Mouse (Mus musculus) lung, postnatal 25 days (tissue): ENCODE data around the gene Tmem108.

Source experiments
- DNase-seq: peaks from one replicate; pipeline ENCODE4 v3.0.0; 2022; ENCODE audit warnings: low spot score

Gene Tmem108

GRCm38 (mm10) chr9:103546695-103547645 is 214.7 kb downstream of the Tmem108 start:
- DNase-seq, result no peak

- DNase-seq, result no peak
Observed at GRCm38 (mm10) chr9:103545729-103546128, 215.9 kb downstream of the Tmem108 start.

GRCm38 (mm10) chr9:103545271-103545670 is 216.4 kb downstream of the Tmem108 start:
- DNase-seq, result no peak

GRCm38 (mm10) chr9:103544599-103544998 is 217.0 kb downstream of the Tmem108 start:
- DNase-seq, result no peak

DNA sequence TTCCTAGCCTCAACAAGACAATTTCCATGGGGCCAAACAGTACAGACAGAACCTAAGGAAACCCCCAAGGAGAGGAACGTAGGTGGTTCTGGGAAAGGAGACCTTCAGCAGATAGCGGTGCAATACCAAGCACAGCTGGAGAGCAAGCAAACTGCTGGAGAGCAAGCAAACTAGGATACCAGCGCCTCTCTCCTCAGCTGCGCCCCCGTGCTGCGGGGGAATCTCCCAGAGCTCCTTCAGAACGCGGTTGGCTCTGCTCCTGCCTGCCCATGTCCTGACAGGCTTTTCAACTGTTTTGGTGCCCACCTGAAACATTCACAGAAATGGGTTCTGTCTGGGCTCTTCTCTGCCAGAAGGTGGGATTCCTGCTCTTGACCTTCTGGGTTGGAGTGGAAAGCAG is 221.1 kb downstream of the Tmem108 start:
- no peak for DNase-seq

DNA sequence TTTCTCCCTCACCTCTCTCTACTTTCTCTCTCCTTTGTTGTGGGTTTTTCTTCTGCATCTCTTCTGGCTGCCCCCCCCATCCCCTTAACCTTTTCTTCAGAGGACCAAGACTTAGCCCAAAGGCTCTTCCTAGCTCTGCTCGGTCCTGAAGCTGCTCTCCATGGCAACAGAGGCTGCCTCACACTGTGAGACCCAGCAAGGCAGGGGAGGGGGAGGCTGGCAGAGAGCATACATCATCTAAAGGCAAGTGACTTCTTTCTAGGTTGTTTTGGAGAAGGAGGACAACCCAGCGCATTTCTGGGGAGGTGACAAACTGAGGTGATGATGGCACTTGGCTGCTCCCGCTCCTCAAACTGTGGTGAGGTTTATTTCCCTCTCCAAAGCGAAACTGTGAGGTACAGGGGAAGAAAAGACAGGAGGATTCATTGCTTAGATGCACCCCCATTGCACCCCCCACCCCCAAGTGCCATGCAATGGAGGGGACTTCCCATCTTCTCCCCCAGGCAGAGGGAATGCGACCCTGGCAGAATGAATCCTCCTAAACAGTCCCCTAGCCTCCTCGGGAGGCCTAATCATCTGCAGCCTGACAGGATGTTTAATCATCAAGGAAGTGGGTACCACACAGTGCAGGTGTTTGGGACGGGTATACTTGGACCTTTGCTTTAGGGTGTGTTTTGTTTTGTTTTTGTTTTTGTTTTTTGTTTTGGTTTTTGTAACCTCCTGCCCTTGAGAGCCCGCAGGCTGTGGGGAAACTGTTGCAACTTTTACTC is 223.4 kb downstream of the Tmem108 start:
- no peak for DNase-seq

DNA sequence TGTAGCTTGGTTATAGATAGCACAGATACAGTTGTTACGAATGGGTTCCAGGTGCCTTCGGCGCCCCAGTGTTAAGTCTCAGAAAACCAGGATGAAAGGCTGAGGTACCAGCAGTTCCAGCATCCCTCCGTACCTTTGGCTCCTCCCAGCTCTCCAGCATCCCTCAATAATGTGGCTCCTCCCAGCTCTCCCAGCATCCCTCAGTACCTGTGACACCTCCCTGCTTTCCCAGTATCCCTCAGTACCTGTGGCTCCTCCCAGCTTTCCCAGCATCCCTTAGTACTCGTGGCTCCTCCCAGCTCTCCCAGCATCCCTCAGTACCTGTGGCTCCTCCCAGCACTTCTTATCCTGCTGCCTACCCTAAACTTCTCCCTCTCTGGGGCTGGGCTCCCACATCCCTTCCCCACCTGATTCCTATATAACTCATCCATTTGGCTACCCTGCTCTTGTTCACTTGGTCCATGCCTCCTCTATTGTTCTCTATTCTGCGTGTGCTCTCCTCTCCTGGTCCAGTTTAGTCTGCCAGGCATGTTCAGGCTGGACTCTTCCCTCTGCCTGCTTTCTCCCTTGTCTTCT is 225.5 kb downstream of the Tmem108 start:
- no peak for DNase-seq

GRCm38 (mm10) chr9:103525041-103525537 is 236.5 kb downstream of the Tmem108 start:
- DNase-seq, result no peak

DNA sequence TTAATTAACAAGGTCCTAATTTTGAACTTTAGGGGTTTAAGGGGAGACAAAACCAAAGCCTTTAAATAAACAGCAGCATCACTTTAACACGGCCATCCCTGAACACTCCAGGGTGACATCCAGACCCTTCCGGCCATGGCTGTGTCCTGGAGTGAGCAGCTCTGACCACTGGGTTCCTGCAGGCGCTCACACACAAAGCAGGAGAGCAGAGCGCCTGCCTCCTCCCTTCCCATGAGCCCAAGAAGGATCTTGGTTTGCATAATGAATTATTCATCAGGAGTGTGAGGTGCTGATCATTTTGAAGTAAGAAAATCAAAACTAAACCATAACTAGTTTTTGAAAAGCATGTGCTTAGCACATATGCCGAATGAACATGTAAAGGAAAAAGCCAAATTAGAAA is 237.0 kb downstream of the Tmem108 start:
- no peak for DNase-seq

- no peak for DNase-seq
Observed at GRCm38 (mm10) chr9:103523742-103524403, 237.8 kb downstream of the Tmem108 start.

DNA sequence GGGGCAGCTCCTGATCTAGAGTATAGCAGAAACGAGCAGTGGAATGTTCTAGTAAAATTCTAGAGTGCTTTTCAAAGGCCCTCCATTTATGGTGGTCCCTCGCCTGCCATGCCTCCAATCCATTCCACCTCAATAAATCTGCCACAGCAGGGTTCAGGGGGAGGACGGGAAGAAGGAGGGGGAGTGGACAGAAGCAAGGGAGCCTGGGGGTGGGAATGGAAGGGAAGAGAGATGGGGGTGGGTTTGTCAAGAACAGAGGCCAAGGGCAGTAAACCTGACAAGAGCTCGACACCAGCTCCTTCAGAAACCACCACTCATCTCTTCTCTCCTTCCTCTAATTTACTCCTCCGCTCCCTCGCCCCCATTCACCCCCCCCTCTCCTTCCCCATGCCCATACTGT is 238.6 kb downstream of the Tmem108 start:
- DNase-seq, result no peak

DNA sequence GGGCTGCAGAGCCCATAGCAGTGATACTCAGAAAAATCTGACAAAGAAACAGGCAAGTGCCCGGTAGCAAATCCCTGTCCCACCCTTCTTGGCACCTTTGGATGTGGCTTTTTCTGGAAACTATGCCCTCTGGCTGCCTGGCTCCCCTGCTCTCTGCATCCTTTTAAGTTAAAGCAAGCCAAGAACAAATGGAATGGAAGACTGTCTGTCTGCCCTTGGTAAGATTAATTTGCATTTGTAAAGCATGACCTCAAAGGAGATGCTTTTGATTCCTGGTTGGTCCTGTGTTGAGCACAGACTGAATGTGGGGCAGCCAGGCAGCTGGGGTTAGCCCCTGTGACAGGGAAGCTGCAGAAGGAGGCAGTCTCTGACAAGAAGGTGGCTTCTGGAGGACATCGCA is 247.8 kb downstream of the Tmem108 start:
- no peak for DNase-seq

DNA sequence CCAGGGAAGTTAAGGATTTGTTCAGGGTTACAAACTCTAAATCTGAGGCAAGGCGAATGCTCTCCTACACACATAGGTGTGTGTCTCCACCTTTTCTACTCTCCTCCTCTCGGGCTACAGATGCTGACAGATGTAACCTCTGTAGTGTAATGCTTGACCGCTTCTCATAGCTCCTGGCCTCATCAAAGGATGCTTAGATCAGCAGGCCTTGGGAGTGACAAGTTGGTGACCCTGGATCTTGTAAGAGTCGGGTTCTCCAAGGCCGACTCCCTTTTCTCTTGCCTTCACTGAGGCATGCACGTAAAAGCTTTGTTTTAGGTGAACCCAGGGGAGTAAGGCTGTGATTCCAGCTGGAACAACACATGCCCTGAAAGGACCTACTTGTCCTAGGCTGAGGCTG is 249.4 kb downstream of the Tmem108 start:
- DNase-seq, result no peak

DNA sequence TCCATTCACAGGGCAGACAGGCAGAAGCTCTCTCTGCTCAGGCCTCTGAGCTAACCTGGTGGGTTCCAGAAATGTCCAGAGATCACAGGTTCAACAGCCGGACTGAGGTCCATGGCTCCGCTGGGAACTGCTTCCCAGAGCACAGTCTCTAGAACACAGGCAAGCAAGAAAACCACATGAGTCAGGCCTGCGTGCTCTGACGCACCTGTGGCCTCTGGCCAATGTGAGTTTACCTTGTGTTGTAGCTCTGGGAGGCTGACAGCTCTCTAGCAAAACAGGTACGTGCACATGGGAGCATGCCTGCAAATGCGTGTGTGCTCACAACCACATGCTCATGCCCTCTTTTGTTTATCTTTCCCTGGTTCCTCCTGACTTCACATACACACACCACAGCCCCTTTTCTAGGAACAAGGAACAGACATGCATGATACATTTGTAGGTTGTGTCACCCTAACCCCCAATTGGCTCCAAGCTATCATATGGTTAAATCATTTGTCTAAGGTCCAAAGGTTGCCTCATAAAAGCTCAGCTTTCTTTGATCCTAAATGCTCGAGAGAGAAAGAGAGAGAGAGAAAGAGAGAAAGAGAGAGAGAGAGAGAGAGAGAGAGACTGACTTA is 254.6 kb downstream of the Tmem108 start:
- DNase-seq, result no peak

- DNase-seq, result no peak
Observed at GRCm38 (mm10) chr9:103505067-103505466, 256.6 kb downstream of the Tmem108 start.

DNA sequence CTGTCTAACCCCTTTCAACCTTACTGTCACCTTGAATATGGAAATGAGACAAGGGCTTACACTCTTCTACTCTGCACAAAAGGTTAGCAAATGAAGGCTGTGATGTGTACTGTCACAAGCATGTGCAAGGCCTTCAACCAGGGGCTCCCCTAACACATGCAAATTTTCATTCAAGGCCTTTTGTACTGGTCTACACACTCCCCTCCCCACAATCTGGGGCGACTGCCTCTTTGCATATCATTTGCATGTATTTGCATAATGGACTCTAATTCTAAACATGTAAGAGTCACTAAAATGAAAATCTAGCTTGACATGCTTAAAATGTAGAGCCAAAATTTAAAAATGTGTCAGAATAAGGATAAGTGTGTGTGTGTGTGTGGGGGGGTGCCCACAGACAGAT is 257.0 kb downstream of the Tmem108 start:
- DNase-seq, result no peak

DNA sequence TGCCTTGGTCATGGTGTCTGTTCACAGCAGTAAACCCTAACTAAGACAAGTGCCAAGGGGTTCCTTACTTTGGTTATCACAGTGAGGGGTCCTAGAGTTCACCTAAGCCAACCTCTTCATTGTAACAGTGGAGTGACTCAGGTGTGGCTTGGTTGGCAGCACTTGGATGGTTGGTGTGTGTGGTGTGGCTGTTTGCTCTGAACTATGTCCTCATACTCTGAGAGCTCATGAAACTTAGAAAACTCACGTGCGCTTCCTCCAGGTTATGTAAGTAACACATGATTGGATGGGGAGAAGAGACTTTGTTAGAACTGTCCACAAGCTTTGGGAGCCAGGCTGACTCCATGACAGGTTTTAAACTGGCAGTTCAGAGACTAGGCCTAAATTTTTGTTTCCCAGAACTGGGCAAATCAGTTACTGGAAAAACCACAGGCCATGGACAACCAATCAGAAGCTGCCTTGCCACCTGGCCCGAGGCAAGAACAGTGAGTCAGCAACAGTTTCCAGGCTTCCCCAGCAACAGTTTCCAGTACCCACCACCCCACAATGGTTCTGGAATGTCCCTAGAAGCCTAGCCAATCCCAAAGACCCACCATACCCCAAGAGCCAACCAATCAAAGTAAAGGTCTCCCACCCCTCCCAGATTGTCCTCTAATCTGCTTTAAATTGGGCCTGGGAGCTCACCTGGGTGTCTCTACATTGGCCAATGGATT is 257.9 kb downstream of the Tmem108 start:
- DNase-seq, result no peak

GRCm38 (mm10) chr9:103502655-103503054 is 259.0 kb downstream of the Tmem108 start:
- no peak for DNase-seq

GRCm38 (mm10) chr9:103501861-103502364 is 259.7 kb downstream of the Tmem108 start:
- DNase-seq, result no peak

DNA sequence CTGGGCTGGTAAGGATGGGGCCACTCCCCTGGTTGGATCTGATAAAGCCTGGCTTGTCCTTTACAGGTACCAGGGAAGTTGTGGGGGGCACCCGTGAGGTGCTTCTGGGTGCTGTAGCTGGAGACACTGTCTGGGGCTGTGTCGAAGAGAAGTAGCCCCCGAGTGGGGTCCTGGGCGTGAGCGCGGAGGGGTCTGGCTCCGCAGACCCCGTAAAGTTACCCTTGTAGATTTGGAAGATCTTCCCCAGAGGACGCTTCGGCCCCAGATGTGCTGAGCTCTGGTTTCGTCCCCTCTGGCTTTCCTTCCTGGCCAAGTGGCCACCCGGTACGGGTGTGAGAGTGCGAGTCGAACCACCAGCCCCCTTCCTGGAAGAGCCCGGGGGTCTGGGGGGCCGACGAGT is 262.3 kb downstream of the Tmem108 start:
- no peak for DNase-seq

DNA sequence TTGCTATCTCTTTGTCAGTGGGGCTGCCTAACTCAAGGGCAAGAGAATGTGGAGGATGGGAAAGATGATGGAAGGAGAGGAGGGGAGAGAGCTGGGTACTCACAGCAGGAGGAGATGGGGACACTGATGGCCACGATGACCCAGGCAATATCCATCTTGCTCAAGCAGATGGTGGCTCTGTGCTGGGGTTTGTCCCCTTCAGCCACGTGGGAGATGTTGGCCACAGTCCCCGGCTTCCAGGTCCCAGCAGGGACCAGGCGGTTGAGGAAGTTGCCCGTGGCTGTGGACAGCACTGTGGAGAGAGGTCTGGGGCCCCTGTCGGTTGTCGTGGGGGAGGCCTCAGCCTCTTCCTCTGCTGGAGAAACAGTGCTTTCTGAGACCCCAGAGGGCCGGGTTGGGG is 262.9 kb downstream of the Tmem108 start:
- no peak for DNase-seq
